Mouse (Mus musculus) layer of hippocampus, adult 2 months (tissue): ENCODE data around the gene Tnfsf13. TPM values are rescaled to one million over a fixed set of nuclear protein-coding genes. Genes with fewer than 3 reads are reported as not detected.
A peak's percentile ranks its signal among the peaks of the same experiment; 100 is the strongest.
"Not testable (repeated sequence)": the region's sequence is repeated elsewhere in the genome, so short reads cannot be mapped to it uniquely, and the experiment has no call there.

Experiments
- DNase-seq, 2 experiments: peaks; one replicate each; pipeline ENCODE4 v3.0.0; 2022; ENCODE audit warnings: low spot score in 2 of 2
- H3K27ac ChIP-seq: fragments of 200-600 bp; 2 replicates; pipeline ENCODE4 v1.8.1; 2022
- H3K4me3 ChIP-seq: fragments of 200-600 bp; 2 replicates; pipeline ENCODE4 v1.8.1; 2022; ENCODE audit warnings: mild to moderate bottlenecking
- CTCF ChIP-seq: fragments of 200-600 bp; conservative IDR thresholded peaks from 2 replicates; pipeline ENCODE4 v1.8.1; 2022; ENCODE audit warnings: antibody characterized with exemption, mild to moderate bottlenecking, moderate library complexity
- long read RNA-seq, 2 experiments: library from polyadenylated mRNA; stranded (forward); transcript quantifications; one replicate each; pipeline ENCODE4 v2.0.0; 2021; ENCODE audit warnings: borderline mapping rate in 2 of 2
- total RNA-seq, 2 experiments: library from RNA; stranded (reverse); gene quantifications; 2 replicates each; pipeline ENCODE4 v1.2.3; 2021

The Tnfsf13 gene
- total RNA-seq: 1 to 10 TPM; 2.1 to 2.5 TPM
- long read RNA-seq, experiment 1: 0 reads
- long read RNA-seq, experiment 2, partial matches to known transcripts: 0 of 1 reads
- long read RNA-seq, experiment 2, other reads (novel, unspliced or antisense): 0 of 1 reads

- no peak for TF ChIP-seq CTCF
- DNase-seq: peak in 1 of 2 experiments; percentile 69
- peak within 1 kb of the TSS; percentile 36 for H3K4me3 ChIP-seq
- peak within 1 kb of the TSS; percentile 95 for H3K27ac ChIP-seq
Observed at GRCm38 (mm10) chr11:69685526-69686148, at the start of gene Tnfsf13. Tnfsf13 (minus strand) TSS chr11:69685784.

GRCm38 (mm10) chr11:69731408-69731807 lies 45.8 kb upstream of the Tnfsf13 start:
- not testable (repeated sequence) for H3K27ac ChIP-seq, H3K4me3 ChIP-seq, DNase-seq
- TF ChIP-seq CTCF: peak; percentile 45

- peak in 1 of 2 experiments; percentile 14 for DNase-seq
- TF ChIP-seq CTCF: peak; percentile 73
- H3K4me3 ChIP-seq: no peak overlapping the region
- H3K27ac ChIP-seq: no peak overlapping the region
Observed at GRCm38 (mm10) chr11:69729063-69729462, 43.5 kb upstream of the Tnfsf13 start.

DNA sequence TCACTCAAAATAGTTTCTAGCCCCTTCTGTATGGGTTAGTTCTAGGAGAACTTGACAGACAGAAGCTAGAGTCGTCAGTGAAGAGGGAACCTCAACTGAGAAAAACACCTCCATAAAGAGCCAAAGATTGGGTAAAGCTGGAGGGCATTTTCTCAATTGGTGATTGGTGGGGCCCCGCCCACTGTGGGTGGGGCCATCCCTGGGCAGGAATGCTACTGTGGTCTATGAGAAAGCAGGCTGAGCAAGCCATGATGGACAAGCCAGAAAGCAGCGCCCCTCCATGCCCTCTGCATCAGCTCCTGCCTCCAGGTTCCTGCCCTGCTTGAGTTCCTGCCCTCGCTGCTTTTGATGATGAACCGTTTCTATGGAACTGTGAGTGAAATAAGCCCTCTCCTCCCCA lies 40.4 kb upstream of the Tnfsf13 start:
- Histone ChIP-seq H3K27ac (no peak overlapping the region), H3K4me3 (no peak overlapping the region)
- DNase-seq: no peak
- TF ChIP-seq CTCF: no peak

DNA sequence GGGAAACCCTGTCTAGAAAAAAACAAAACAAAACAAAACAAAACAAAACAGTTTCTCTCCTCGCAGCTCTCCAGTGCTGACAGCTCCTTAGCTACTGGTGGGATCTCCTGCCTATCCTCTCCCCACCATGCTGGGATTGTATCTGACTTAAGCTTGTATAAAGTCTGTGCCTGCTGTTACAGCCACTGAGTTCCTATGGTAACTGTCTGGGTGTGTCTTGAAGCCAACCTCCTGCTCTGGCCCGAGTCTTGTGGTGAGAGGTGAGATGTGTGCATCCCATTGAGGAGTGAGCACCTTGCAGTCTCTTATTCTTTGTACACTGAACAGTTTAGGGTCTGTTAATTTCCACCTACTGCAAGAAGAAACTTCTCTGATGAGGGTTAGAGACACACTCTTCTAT lies 37.5 kb upstream of the Tnfsf13 start:
- no peak for TF ChIP-seq CTCF
- no peak overlapping the region for H3K4me3 ChIP-seq
- no peak for DNase-seq
- H3K27ac ChIP-seq: no peak overlapping the region

DNA sequence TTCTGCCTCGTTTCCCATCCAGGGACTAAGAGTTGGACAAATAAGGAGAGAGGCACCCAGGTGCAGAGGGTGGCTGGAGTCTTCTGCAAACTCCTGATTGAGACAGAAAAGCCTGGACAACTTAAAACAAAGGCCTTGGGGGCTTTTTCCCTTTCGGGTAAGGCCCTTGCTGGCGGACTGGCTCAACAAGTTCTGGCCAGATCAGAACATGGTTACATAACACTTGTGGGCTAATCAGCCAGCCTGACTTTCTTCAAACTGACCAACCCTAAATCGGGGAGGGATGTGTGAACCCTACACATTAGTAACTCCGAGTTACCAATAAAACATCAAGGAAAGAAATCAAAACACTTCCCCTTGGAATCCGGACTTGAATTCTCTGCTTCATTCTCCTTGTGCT lies 35.3 kb upstream of the Tnfsf13 start:
- DNase-seq: no peak
- no peak for TF ChIP-seq CTCF
- Histone ChIP-seq H3K27ac (no peak overlapping the region), H3K4me3 (no peak overlapping the region)

GRCm38 (mm10) chr11:69719423-69719822 lies 33.8 kb upstream of the Tnfsf13 start:
- peak; percentile 31 for TF ChIP-seq CTCF
- no peak for DNase-seq
- Histone ChIP-seq H3K4me3 (no peak overlapping the region), H3K27ac (no peak overlapping the region)

GRCm38 (mm10) chr11:69718661-69719060 lies 33.1 kb upstream of the Tnfsf13 start:
- Histone ChIP-seq H3K4me3 (no peak overlapping the region), H3K27ac (no peak overlapping the region)
- no peak for DNase-seq
- no peak for TF ChIP-seq CTCF

GRCm38 (mm10) chr11:69716953-69717352 lies 31.4 kb upstream of the Tnfsf13 start:
- no peak overlapping the region for H3K27ac ChIP-seq
- no peak for TF ChIP-seq CTCF
- H3K4me3 ChIP-seq: no peak overlapping the region
- no peak for DNase-seq

- Histone ChIP-seq H3K27ac (peak overlapping the region; percentile 18; the same call in 1 of the 2 replicates), H3K4me3 (no peak overlapping the region)
- DNase-seq: peak in 1 of 2 experiments; percentile 37
- no peak for TF ChIP-seq CTCF
Observed at GRCm38 (mm10) chr11:69715929-69716328, 30.3 kb upstream of the Tnfsf13 start.

DNA sequence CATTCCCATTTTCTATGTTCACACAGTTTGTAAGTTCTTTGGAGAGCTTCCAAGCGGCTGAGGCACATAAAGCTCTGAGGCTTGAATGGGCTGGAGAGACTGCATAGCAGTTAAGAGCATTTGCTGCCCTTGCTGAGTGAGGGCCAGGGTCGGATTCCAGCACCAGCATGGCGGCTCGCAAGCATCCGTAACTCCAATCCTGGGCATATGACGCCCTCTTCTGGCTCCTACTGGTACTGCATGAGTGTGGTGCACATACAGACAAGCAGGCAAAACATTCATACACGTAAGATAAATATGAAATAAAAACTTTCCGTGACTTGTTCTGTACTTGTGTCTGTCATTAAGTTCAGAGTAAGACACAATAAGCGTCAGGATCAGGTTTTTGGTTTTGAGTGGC lies 29.9 kb upstream of the Tnfsf13 start:
- TF ChIP-seq CTCF: peak; percentile 79

DNA sequence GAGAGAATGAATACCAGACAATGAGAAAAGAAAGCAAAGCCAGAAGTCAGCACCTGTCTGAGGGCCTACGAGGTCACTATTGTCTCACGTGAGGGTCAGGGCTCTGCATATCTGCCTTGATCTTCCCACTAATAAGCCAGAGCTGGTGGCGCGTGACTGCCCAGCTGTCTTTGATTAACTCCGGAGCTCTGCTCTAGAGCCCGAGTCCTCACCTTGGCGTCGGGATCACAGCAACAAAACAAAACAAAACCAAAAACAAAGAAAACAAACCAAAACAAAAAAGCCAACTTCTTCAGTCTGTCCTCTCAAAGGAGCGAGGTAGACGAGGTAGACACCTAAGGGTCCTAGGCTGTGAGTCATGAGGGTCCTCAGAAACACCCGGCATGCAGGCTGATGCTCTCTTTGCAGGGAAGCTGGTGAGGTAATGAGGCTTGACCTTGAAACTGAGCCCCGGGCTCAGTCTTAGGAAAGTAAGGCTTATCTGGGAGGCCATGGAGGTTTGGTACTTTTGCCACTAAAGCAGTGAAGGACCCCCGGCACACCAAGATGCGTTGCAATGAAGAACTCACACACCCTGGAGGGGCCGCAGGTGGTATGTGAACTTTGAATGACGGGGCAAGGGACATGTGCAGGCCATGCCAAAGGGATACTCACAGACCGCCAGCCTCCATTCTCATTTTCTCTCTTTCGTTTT lies 29.2 kb upstream of the Tnfsf13 start:
- Histone ChIP-seq H3K4me3 (no peak overlapping the region), H3K27ac (no peak overlapping the region)
- TF ChIP-seq CTCF: no peak
- DNase-seq: no peak

More for the DNA sequence above, 29.9 kb upstream of the Tnfsf13 start:
- Histone ChIP-seq H3K4me3 (no peak overlapping the region), H3K27ac (peak overlapping the region; percentile 16; the same call in 1 of the 2 replicates)
- DNase-seq: no peak

DNA sequence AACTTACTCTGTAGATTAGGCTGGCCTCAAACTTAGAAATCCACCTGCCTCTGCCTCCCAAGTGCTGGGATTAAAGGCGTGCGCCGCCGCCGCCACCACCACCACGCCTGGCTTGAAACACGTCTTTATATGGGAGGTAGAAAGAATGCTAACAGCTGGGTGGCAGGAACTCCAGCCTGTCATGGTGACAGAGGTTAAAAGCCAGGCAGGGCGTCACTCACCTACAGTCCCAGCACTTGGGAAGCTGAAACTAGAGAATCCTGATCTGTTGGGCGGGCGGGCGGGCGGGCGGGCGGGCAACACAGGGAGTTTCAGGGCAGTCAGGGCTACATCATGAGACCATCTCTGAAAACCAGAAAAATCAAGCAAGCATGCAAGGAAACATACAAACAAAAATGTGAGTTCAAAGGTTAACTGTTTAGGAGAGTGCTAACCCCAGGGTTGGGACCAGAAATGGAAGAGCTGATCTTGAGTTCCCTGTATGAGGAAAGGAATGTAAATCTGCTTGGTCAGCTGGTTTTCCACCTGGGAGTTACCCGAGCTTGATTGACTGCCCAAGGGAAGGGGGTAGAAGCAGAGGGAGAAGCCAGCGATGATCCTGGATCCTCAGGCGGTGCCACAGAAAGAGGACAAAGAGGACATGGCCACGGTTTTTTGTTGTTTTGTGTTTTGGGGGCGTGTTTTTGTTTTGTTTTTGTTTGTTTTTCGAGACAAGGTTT lies 27.5 kb upstream of the Tnfsf13 start:
- DNase-seq: no peak
- TF ChIP-seq CTCF: no peak
- Histone ChIP-seq H3K4me3 (no peak overlapping the region), H3K27ac (no peak overlapping the region)
